Mouse (Mus musculus) embryonic facial prominence, embryonic 11.5 days (tissue): ENCODE measurements around the gene Lefty2. TPM values are rescaled to one million over a fixed set of nuclear protein-coding genes. Genes with fewer than 3 reads are reported as not detected.

Experiments
- ATAC-seq: fragments of 200-750 bp; cut with Nextera tagmentation; replicated peaks from 2 replicates; pipeline ENCODE4 v1.8.0; 2017; ENCODE audit warnings: low read depth; ENCODE audit not compliant: insufficient number of reproducible peaks, low FRiP score, low TSS enrichment
- DNase-seq: peaks from one replicate; pipeline ENCODE4 v3.0.0-alpha.2; 2015; ENCODE audit warnings: low spot score
- H3K27ac ChIP-seq: fragments of 300-500 bp; sonication (generic); replicated peaks from 2 replicates; pipeline ENCODE4 v1.5.1; 2014; ENCODE audit warnings: mild to moderate bottlenecking, low read depth, low read length, control low read depth
- H3K27me3 ChIP-seq: fragments of 300-500 bp; sonication (generic); 2 replicates; pipeline ENCODE4 v1.6.1; 2014; ENCODE audit warnings: mild to moderate bottlenecking, low read length, moderate library complexity, mixed read lengths; ENCODE audit not compliant: control insufficient read depth, insufficient read depth
- H3K36me3 ChIP-seq: fragments of 300-500 bp; sonication (generic); replicated peaks from 2 replicates; pipeline ENCODE4 v1.6.1; 2014; ENCODE audit warnings: low read depth, mild to moderate bottlenecking, low read length, moderate library complexity, mixed read lengths; ENCODE audit not compliant: control insufficient read depth, insufficient read depth
- H3K4me1 ChIP-seq: fragments of 300-500 bp; sonication (generic); 2 replicates; pipeline ENCODE4 v1.6.1; 2014; ENCODE audit warnings: low read length, mixed read lengths; ENCODE audit not compliant: control insufficient read depth, insufficient read depth
- H3K4me2 ChIP-seq: fragments of 300-500 bp; sonication (generic); 2 replicates; pipeline ENCODE4 v1.6.1; 2014; ENCODE audit warnings: low read depth, mild to moderate bottlenecking, control low read depth, low read length, moderate library complexity
- H3K4me3 ChIP-seq: fragments of 300-500 bp; sonication (generic); 2 replicates; pipeline ENCODE4 v1.5.1; 2014; ENCODE audit warnings: low read depth, low read length, control low read depth
- H3K9ac ChIP-seq: fragments of 300-500 bp; sonication (generic); replicated peaks from 2 replicates; pipeline ENCODE4 v1.6.1; 2014; ENCODE audit warnings: mild to moderate bottlenecking, control low read depth, low read length
- H3K9me3 ChIP-seq: fragments of 300-500 bp; sonication (generic); replicated peaks from 2 replicates; pipeline ENCODE4 v1.6.1; 2016; ENCODE audit warnings: mild to moderate bottlenecking, low read length, inconsistent platforms, mixed read lengths; ENCODE audit not compliant: control insufficient read depth
- WGBS: fragments of 180-500 bp; shearing (Covaris S2); extraction: QIAGEN DNeasy Blood & Tissue Kit; methylation state at CpG from one replicate; pipeline ENCODE4 v1.1.7; 2014; 5-methylcytosine and 5-hydroxymethylcytosine counted together
- polyA plus RNA-seq: library from polyadenylated mRNA; unstranded; fragments of >200 nt; fragmentation: Nextera tagmentation; extraction: Ambion mirVana; gene quantifications from 2 replicates; pipeline ENCODE4 v1.2.1, GENCODE M21; 2014

Lefty2 gene
- polyA plus RNA-seq, 1 experiment from 2014 or later = not detected

GRCm38 (mm10) chr1:180940776-180941460 lies 48.0 kb downstream of the Lefty2 start:
- WGBS = 85% methylated on average over 7 of the region's 7 CpGs
- peak overlapping the region; percentile 8; the same call in 1 of the 2 replicates for H3K4me3 ChIP-seq
- no peak overlapping the region; the same call in 1 of the 2 replicates for H3K4me2 ChIP-seq
- no peak for ATAC-seq
- H3K36me3 ChIP-seq = no peaks in the 10 kb centered on the region
- peaks cover 32% of the 10 kb centered on the region for H3K27me3 ChIP-seq
- H3K9ac ChIP-seq = no peak overlapping the region; the same call in 1 of the 2 replicates
- no peaks in the 10 kb centered on the region; the same call in 1 of the 2 replicates for H3K4me1 ChIP-seq
- no peaks in the 10 kb centered on the region for H3K9me3 ChIP-seq
- no peak overlapping the region for H3K27ac ChIP-seq
- no peak for DNase-seq

GRCm38 (mm10) chr1:180941726-180942125 lies 48.8 kb downstream of the Lefty2 start:
- Histone ChIP-seq H3K4me3 (peak overlapping the region; percentile 79), H3K4me2 (peak overlapping the region; percentile 92), H3K36me3 (no peaks in the 10 kb centered on the region), H3K4me1 (no peaks in the 10 kb centered on the region; the same call in 1 of the 2 replicates), H3K27me3 (peaks cover 28% of the 10 kb centered on the region), H3K9ac (peak overlapping the region; percentile 76), H3K27ac (no peak overlapping the region), H3K9me3 (no peaks in the 10 kb centered on the region)
- WGBS = 3% methylated on average over 18 of the region's 18 CpGs
- ATAC-seq (no peak), DNase-seq (no peak)

GRCm38 (mm10) chr1:180942166-180943031 lies 49.5 kb downstream of the Lefty2 start, which contains the start of gene Tmem63a:
TSS of gene Tmem63a (plus strand) at chr1:180942344.
- Histone ChIP-seq H3K27me3 (peaks cover 28% of the 10 kb centered on the region), H3K36me3 (no peaks in the 10 kb centered on the region), H3K9me3 (no peaks in the 10 kb centered on the region), H3K9ac (peak within 1 kb of the TSS; percentile 76), H3K27ac (no peak within 1 kb of the TSS), H3K4me3 (peak within 1 kb of the TSS; percentile 79), H3K4me2 (peak within 1 kb of the TSS; percentile 92), H3K4me1 (no peaks in the 10 kb centered on the region; the same call in 1 of the 2 replicates)
- WGBS = under 1% methylated on average over 69 of the region's 73 CpGs
- ATAC-seq (peak; percentile 27; the same call in 1 of the 2 replicates), DNase-seq (peak; percentile 78)

GRCm38 (mm10) chr1:180943032-180943644 lies 50.2 kb downstream of the Lefty2 start:
- Histone ChIP-seq H3K27ac (no peak overlapping the region), H3K27me3 (peaks cover 21% of the 10 kb centered on the region), H3K9me3 (no peaks in the 10 kb centered on the region), H3K9ac (no peak overlapping the region), H3K36me3 (no peaks in the 10 kb centered on the region), H3K4me2 (peak overlapping the region; percentile 92), H3K4me1 (no peaks in the 10 kb centered on the region; the same call in 1 of the 2 replicates), H3K4me3 (peak overlapping the region; percentile 79)
- no peak for ATAC-seq
- no peak for DNase-seq
- WGBS = 41% methylated on average over 11 of the region's 11 CpGs

- ATAC-seq = no peak
- Histone ChIP-seq H3K4me1 (no peaks in the 10 kb centered on the region; the same call in 1 of the 2 replicates), H3K4me3 (no peak overlapping the region), H3K9ac (no peak overlapping the region), H3K27me3 (peaks cover 20% of the 10 kb centered on the region), H3K27ac (no peak overlapping the region), H3K4me2 (no peak overlapping the region), H3K9me3 (no peaks in the 10 kb centered on the region), H3K36me3 (no peaks in the 10 kb centered on the region)
- DNase-seq = no peak
- WGBS = 67% methylated on average over 1 of the region's 1 CpGs
These were observed 51.0 kb downstream of the Lefty2 start for GRCm38 (mm10) chr1:180943896-180944295.

- Histone ChIP-seq H3K27ac (no peak overlapping the region), H3K36me3 (no peaks in the 10 kb centered on the region), H3K9me3 (no peaks in the 10 kb centered on the region), H3K4me3 (no peak overlapping the region), H3K4me1 (no peaks in the 10 kb centered on the region; the same call in 1 of the 2 replicates), H3K4me2 (no peak overlapping the region), H3K27me3 (peaks cover 20% of the 10 kb centered on the region), H3K9ac (no peak overlapping the region)
- DNase-seq (no peak), ATAC-seq (no peak)
- WGBS = 77% methylated on average over 4 of the region's 4 CpGs
These were observed 51.6 kb downstream of the Lefty2 start for GRCm38 (mm10) chr1:180944553-180944952.

GRCm38 (mm10) chr1:180945001-180945980 lies 52.4 kb downstream of the Lefty2 start:
- Histone ChIP-seq H3K9ac (peak overlapping the region; percentile 25), H3K36me3 (no peaks in the 10 kb centered on the region), H3K4me1 (no peaks in the 10 kb centered on the region; the same call in 1 of the 2 replicates), H3K27me3 (peaks cover 20% of the 10 kb centered on the region), H3K9me3 (no peaks in the 10 kb centered on the region), H3K27ac (no peak overlapping the region), H3K4me2 (peak overlapping the region; percentile 8; the same call in 1 of the 2 replicates), H3K4me3 (no peak overlapping the region; the same call in 1 of the 2 replicates)
- ATAC-seq (peak; percentile 84), DNase-seq (peak; percentile 77)
- 20% methylated on average over 20 of the region's 20 CpGs for WGBS
